Mouse (Mus musculus) kidney, postnatal 0 days (tissue): ENCODE results near the gene Ccdc36. TPM values are rescaled to one million over a fixed set of nuclear protein-coding genes. Genes with fewer than 3 reads are reported as not detected.

Experiments
- ATAC-seq: fragments of 200-750 bp; cut with Nextera tagmentation; replicated peaks from 2 replicates; pipeline ENCODE4 v1.8.0; 2017; ENCODE audit warnings: low read depth, moderate number of reproducible peaks, moderate TSS enrichment, moderate library complexity; ENCODE audit not compliant: low FRiP score
- DNase-seq: peaks from one replicate; pipeline ENCODE4 v3.0.0-alpha.2; 2016; ENCODE audit warnings: low spot score
- H3K27ac ChIP-seq: fragments of 300-500 bp; sonication (generic); 2 replicates; pipeline ENCODE4 v1.5.1; 2014; ENCODE audit warnings: mild to moderate bottlenecking
- H3K27me3 ChIP-seq: fragments of 300-500 bp; sonication (generic); 2 replicates; pipeline ENCODE4 v1.6.1; 2014; ENCODE audit warnings: low read length, mixed read lengths; ENCODE audit not compliant: insufficient read depth
- H3K36me3 ChIP-seq: fragments of 300-500 bp; sonication (generic); 2 replicates; pipeline ENCODE4 v1.6.1; 2014; ENCODE audit warnings: low read length, mixed read lengths; ENCODE audit not compliant: insufficient read depth
- H3K4me1 ChIP-seq: fragments of 300-500 bp; sonication (generic); replicated peaks from 2 replicates; pipeline ENCODE4 v1.6.1; 2014; ENCODE audit warnings: antibody characterized with exemption, low read length, mixed read lengths; ENCODE audit not compliant: insufficient read depth
- H3K4me2 ChIP-seq: fragments of 300-500 bp; sonication (generic); 2 replicates; pipeline ENCODE4 v1.6.1; 2014; ENCODE audit warnings: mild to moderate bottlenecking, low read length, moderate library complexity, mixed read lengths
- H3K4me3 ChIP-seq: fragments of 300-500 bp; sonication (generic); replicated peaks from 2 replicates; pipeline ENCODE4 v1.5.1; 2014; ENCODE audit warnings: low read depth, low read length
- H3K9ac ChIP-seq: fragments of 300-500 bp; sonication (generic); 2 replicates; pipeline ENCODE4 v1.6.1; 2014; ENCODE audit warnings: low read depth, low read length
- H3K9me3 ChIP-seq: fragments of 300-500 bp; sonication (generic); replicated peaks from 2 replicates; pipeline ENCODE4 v1.6.1; 2016; ENCODE audit warnings: low read length, inconsistent platforms, mixed read lengths
- CTCF ChIP-seq: IDR thresholded peaks from 2 replicates; pipeline ENCODE4 v1.5.1; 2016; ENCODE audit warnings: antibody characterized with exemption, low read depth, mild to moderate bottlenecking, moderate library complexity
- WGBS: fragments of 180-500 bp; shearing (Covaris S2); extraction: QIAGEN DNeasy Blood & Tissue Kit; methylation state at CpG from one replicate; pipeline ENCODE4 v1.1.7; 2014; 5-methylcytosine and 5-hydroxymethylcytosine counted together
- polyA plus RNA-seq: library from polyadenylated mRNA; unstranded; fragments of >200 nt; fragmentation: Nextera tagmentation; extraction: Ambion mirVana; gene quantifications from 2 replicates; pipeline ENCODE4 v1.2.1, GENCODE M21; 2015

Gene Ccdc36
- polyA plus RNA-seq, 1 experiment from 2014 or later: 0.96 TPM

DNA sequence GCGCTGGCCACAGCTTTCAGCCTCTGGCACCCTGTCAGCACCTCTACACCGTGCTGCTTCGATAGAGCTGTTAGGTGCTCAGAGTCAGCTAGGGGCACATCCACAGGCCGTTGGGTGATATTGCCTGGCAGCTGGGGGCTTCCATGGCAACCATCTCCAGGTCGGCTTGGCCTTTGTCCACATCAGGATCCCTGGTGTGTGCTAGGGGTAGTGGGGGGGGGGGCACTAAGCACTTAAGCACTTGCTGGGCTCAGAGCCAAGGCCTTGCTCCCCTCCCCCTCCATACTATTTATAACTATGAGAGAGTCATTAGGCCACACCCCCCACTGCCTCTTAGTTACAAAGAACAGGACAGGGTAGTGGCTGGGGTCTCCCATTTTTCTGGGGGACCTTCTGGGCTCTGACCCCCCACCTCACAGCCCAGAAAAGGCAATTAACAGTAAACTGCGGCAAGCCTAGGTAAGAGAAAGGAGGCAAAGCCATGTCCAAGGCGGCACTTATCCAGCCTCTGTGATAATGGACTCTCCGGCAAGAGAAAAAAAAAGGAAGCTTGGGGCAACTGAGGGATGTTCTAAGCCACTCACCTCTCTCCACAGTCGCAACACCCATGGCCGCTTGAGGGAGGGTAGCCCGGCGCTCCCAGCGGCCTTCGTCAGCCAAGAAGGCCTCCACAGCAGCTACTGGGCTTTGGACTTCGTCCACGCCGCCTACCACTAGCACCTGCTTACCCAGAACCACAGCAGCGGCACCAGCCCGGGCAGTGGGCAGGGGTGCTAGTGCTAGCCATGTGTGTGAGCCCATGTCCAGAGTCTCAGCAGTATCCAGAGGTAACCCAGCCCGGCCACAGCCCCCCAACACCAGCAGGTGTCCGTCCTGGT is 22.2 kb upstream of the Ccdc36 start:
- no peaks in the 10 kb centered on the region for H3K36me3 ChIP-seq
- DNase-seq (no peak), ATAC-seq (peak; percentile 41; the same call in 1 of the 2 replicates)
- no peaks in the 10 kb centered on the region for H3K9me3 ChIP-seq
- H3K4me3 ChIP-seq: no peak overlapping the region
- H3K27me3 ChIP-seq: no peaks in the 10 kb centered on the region
- peak overlapping the region; percentile 9; the same call in 1 of the 2 replicates for H3K27ac ChIP-seq
- H3K4me1 ChIP-seq: peaks cover 8% of the 10 kb centered on the region; the same call in 1 of the 2 replicates
- WGBS: 69% methylated on average over 21 of the region's 21 CpGs
- TF ChIP-seq CTCF: no peak
- H3K4me2 ChIP-seq: peak overlapping the region; percentile 4; the same call in 1 of the 2 replicates
- H3K9ac ChIP-seq: peak overlapping the region; percentile 18; the same call in 1 of the 2 replicates

GRCm38 (mm10) chr9:108449860-108450259 is 21.6 kb upstream of the Ccdc36 start:
- no peak for ATAC-seq
- Histone ChIP-seq H3K4me1 (peaks cover 8% of the 10 kb centered on the region; the same call in 1 of the 2 replicates), H3K27ac (no peak overlapping the region), H3K9ac (no peak overlapping the region), H3K4me3 (no peak overlapping the region), H3K9me3 (no peaks in the 10 kb centered on the region), H3K36me3 (no peaks in the 10 kb centered on the region), H3K27me3 (no peaks in the 10 kb centered on the region), H3K4me2 (no peak overlapping the region)
- 70% methylated on average over 4 of the region's 4 CpGs for WGBS
- DNase-seq: no peak
- TF ChIP-seq CTCF: no peak

DNA sequence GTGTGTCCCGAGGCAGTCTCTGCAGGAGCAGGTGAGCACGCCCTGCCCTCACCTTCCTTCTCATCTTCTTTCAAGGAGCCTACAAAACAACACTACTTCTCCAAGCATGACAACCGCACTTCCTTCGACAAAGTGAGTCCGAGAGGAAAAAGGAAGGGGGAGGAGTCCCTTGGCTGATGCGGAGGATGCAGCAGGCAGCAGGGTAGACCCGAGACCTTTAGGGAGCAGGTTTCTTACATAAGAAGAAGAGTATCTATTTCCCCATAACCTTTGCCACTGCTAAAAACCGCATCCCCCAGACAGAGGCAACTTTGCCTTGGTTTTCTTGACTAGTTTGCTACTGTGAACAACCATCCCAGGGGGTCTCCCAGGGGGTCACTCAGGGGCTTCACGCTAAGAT is 16.8 kb upstream of the Ccdc36 start:
- Histone ChIP-seq H3K27ac (no peak overlapping the region), H3K9me3 (no peaks in the 10 kb centered on the region), H3K4me2 (no peak overlapping the region), H3K27me3 (no peaks in the 10 kb centered on the region), H3K36me3 (no peaks in the 10 kb centered on the region), H3K4me1 (no peaks in the 10 kb centered on the region), H3K9ac (no peak overlapping the region), H3K4me3 (no peak overlapping the region)
- WGBS: 52% methylated on average over 9 of the region's 9 CpGs
- DNase-seq (no peak), ATAC-seq (no peak)
- no peak for TF ChIP-seq CTCF

DNA sequence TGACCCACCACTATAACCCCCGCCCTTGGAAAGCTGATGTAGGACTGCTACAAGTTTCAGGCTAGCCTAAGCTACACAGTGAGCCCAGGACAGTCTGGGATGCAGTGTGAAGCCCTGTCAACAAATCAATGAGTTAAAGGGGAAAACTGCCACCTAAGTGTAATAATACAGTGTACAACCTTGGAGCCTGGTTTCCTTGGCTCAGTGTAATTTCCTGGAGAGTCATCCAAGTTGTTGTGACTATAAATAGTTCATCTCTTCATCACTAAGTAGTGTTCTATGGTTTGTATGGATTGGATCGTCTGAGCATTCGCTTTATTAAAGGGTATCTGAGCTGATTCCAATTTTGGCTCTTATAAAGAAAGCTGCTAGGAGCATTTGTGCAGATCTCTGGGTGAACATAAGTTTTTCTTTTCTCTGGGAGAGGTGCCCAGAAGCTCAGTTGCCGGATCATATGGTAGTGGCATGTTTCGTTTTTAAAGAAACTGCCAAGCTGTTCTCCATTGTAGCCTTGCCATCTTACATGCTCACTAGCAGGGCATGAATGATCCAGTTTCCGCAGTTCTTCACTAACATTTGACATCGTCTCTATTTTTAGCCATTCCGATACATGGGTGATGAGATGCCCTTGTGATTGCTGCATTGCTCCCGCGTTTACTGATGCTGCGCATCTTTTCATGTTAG is 13.1 kb upstream of the Ccdc36 start:
- Histone ChIP-seq H3K4me1 (no peaks in the 10 kb centered on the region), H3K36me3 (no peaks in the 10 kb centered on the region), H3K9ac (no peak overlapping the region), H3K4me2 (no peak overlapping the region), H3K4me3 (no peak overlapping the region), H3K27me3 (no peaks in the 10 kb centered on the region), H3K9me3 (no peaks in the 10 kb centered on the region), H3K27ac (no peak overlapping the region)
- ATAC-seq (no peak), DNase-seq (no peak)
- TF ChIP-seq CTCF: no peak
- 81% methylated on average over 11 of the region's 11 CpGs for WGBS

DNA sequence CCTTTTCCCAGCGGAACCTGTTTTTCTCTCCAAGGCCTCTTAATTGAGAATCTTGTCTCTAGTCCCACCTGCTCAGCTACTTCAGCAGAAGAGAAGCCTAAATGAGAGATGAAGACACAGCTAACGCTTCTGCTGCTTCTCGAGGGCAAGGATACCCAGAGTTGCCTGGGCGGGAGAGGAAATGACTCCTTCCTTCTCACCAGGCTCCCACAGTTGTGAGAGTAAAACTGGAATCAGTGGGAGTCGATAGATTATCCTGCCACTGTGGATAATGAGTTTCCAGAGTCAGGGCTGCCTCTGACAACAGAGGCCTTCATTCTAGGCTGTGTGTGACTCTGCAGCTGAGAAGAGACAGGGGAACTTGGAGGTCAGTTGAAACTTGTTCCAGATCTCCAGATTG is 12.2 kb upstream of the Ccdc36 start:
- H3K9ac ChIP-seq: no peak overlapping the region
- no peaks in the 10 kb centered on the region for H3K27me3 ChIP-seq
- no peak for TF ChIP-seq CTCF
- no peaks in the 10 kb centered on the region for H3K9me3 ChIP-seq
- no peak overlapping the region for H3K27ac ChIP-seq
- ATAC-seq (no peak), DNase-seq (no peak)
- WGBS: 73% methylated on average over 5 of the region's 5 CpGs
- no peaks in the 10 kb centered on the region for H3K4me1 ChIP-seq
- no peak overlapping the region for H3K4me3 ChIP-seq
- no peak overlapping the region for H3K4me2 ChIP-seq
- no peaks in the 10 kb centered on the region for H3K36me3 ChIP-seq

DNA sequence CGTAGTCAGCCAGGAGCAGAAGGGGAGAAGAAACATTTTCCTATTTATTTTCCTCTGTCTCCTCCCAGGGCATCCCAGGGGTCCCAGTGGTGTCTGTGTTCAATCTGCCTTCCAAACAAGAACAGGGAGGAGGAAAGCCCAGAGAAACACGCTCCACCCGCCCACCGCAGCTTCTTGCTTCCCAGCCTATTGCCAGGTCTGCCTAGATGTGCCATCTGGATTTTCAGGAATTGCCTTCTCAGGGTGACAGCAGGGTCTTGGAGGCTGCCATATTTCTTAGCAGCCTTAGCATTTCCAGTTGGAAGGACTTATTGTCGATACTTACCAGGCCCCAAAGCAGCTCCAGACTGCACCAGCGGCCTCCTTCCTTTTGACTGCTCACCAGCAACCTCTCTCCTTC is 10.9 kb upstream of the Ccdc36 start:
- no peak overlapping the region for H3K4me2 ChIP-seq
- WGBS: 81% methylated on average over 6 of the region's 6 CpGs
- H3K27me3 ChIP-seq: no peaks in the 10 kb centered on the region
- DNase-seq (no peak), ATAC-seq (no peak)
- H3K36me3 ChIP-seq: no peaks in the 10 kb centered on the region
- H3K9me3 ChIP-seq: no peaks in the 10 kb centered on the region
- no peak overlapping the region for H3K27ac ChIP-seq
- TF ChIP-seq CTCF: no peak
- H3K9ac ChIP-seq: no peak overlapping the region
- H3K4me3 ChIP-seq: no peak overlapping the region
- no peaks in the 10 kb centered on the region for H3K4me1 ChIP-seq
